Mouse (Mus musculus) ES-E14 (cell line): Measurements from ENCODE around the gene L1td1.

Source experiments
- HCFC1 ChIP-seq: IDR thresholded peaks from 2 replicates; pipeline ENCODE4 v1.6.1; 2012; ENCODE audit warnings: low read length, inconsistent platforms, borderline replicate concordance; ENCODE audit not compliant: insufficient read depth
- MAFK ChIP-seq: IDR thresholded peaks from 2 replicates; pipeline ENCODE4 v1.6.1; 2014; ENCODE audit warnings: mild to moderate bottlenecking, low read depth, low read length, inconsistent platforms; ENCODE audit not compliant: insufficient read depth

DNA sequence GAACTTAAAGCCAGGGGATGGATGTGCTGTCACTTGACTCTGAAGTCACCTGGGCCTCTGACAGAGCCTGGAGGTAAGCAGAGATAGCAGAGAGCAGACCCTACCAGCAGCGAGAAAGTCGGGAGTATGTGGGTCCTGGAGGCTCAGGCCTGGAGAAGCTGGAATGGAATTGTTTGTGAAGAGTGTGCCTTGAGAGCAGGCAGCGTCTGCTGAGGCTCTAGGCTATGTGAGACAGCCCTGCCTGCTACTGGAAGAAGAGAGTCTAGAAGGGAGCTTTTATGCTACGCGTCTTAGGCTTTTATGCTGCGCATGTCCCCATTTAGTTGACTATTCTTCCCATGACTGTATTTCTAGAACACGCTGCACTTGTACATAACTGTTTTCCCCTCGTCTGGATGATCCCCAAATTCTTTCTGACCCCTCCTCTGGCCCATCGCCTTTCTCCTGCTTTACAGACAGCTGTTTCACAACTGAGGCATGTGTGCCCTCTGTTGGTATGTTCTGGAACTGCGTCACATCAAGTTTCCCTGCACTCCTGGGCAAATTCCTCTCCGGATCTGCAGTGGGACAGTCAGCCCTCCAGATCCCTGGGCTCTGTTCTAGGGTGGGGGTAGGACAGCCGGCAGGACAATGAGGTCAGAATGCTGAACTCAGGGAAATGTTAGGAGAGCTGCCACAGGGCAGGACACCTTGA, 24.2 kb upstream of the L1td1 start:
- TF ChIP-seq MAFK = no peak
- no peak for TF ChIP-seq HCFC1
